Mouse (Mus musculus): ENCODE measurements at regions not wholly inside any gene's neighbourhood (a gene's known extent, or its start where the extent isn't known, plus 50 kb on each side); places are given as distances from the start of the nearest gene placed in this dataset.
"Not testable (repeated sequence)": the region's sequence is repeated elsewhere in the genome, so short reads cannot be mapped to it uniquely, and the experiment has no call there.

GRCm38 (mm10) chr8:19976461-19976860 lies 73.3 kb downstream of the Gm31371 start:
- not testable (repeated sequence) for H3K4me1 ChIP-seq (ENCODE audit: control insufficient read depth, insufficient read depth, low read length); ATAC-seq (ENCODE audit: low FRiP score, low TSS enrichment); H3K36me3 ChIP-seq (ENCODE audit: control insufficient read depth, insufficient read depth, low read length); H3K27me3 ChIP-seq (ENCODE audit: control insufficient read depth, insufficient read depth, low read length); H3K27ac ChIP-seq (replicated peaks; ENCODE audit: low read depth, low read length); H3K4me3 ChIP-seq (replicated peaks; ENCODE audit: low read depth, low read length); H3K9me3 ChIP-seq (ENCODE audit: control insufficient read depth, low read length); H3K9ac ChIP-seq (replicated peaks; ENCODE audit: low read length); DNase-seq; H3K4me2 ChIP-seq (ENCODE audit: low read length)

GRCm38 (mm10) chr8:19979536-19980345 lies 76.5 kb downstream of the Gm31371 start:
- peak; percentile 77 for DNase-seq
- Histone ChIP-seq H3K4me3 (replicated peaks; ENCODE audit: low read depth, low read length) (peak overlapping the region; percentile 39), H3K4me2 (ENCODE audit: low read length) (peak overlapping the region; percentile 56), H3K27me3 (ENCODE audit: control insufficient read depth, insufficient read depth, low read length) (no peaks in the 10 kb centered on the region), H3K36me3 (ENCODE audit: control insufficient read depth, insufficient read depth, low read length) (no peaks in the 10 kb centered on the region), H3K9ac (replicated peaks; ENCODE audit: low read length) (peak overlapping the region; percentile 34; the same call in 1 of the 2 replicates), H3K4me1 (ENCODE audit: control insufficient read depth, insufficient read depth, low read length) (no peaks in the 10 kb centered on the region), H3K27ac (replicated peaks; ENCODE audit: low read depth, low read length) (no peak overlapping the region), H3K9me3 (ENCODE audit: control insufficient read depth, low read length) (peaks cover 11% of the 10 kb centered on the region; the same call in 1 of the 2 replicates)
- peak; percentile 81 for ATAC-seq (ENCODE audit: low FRiP score, low TSS enrichment)
- 10% methylated on average over 42 of the region's 42 CpGs for WGBS

- not testable (repeated sequence) for H3K4me1 ChIP-seq (ENCODE audit: control insufficient read depth, insufficient read depth, low read length); H3K27ac ChIP-seq (replicated peaks; ENCODE audit: low read depth, low read length); H3K36me3 ChIP-seq (ENCODE audit: control insufficient read depth, insufficient read depth, low read length); H3K27me3 ChIP-seq (ENCODE audit: control insufficient read depth, insufficient read depth, low read length)
- Histone ChIP-seq H3K9me3 (ENCODE audit: control insufficient read depth, low read length) (peaks cover 11% of the 10 kb centered on the region; the same call in 1 of the 2 replicates), H3K9ac (replicated peaks; ENCODE audit: low read length) (peak overlapping the region; percentile 34; the same call in 1 of the 2 replicates), H3K4me3 (replicated peaks; ENCODE audit: low read depth, low read length) (peak overlapping the region; percentile 39), H3K4me2 (ENCODE audit: low read length) (peak overlapping the region; percentile 56)
- 0 out of 2 replicates have a peak, but pooled peaks have one; percentile 24 for ATAC-seq (ENCODE audit: low FRiP score, low TSS enrichment)
- WGBS = 26% methylated on average over 26 of the region's 26 CpGs
- peak; percentile 8 for DNase-seq
These were observed 77.1 kb downstream of the Gm31371 start for GRCm38 (mm10) chr8:19980346-19980726.

- ATAC-seq (ENCODE audit: low FRiP score, low TSS enrichment); H3K9ac ChIP-seq (replicated peaks; ENCODE audit: low read length); H3K27ac ChIP-seq (replicated peaks; ENCODE audit: low read depth, low read length); H3K4me1 ChIP-seq (ENCODE audit: control insufficient read depth, insufficient read depth, low read length); H3K4me2 ChIP-seq (ENCODE audit: low read length); H3K9me3 ChIP-seq (ENCODE audit: control insufficient read depth, low read length); H3K4me3 ChIP-seq (replicated peaks; ENCODE audit: low read depth, low read length); H3K36me3 ChIP-seq (ENCODE audit: control insufficient read depth, insufficient read depth, low read length); H3K27me3 ChIP-seq (ENCODE audit: control insufficient read depth, insufficient read depth, low read length): not testable (repeated sequence)
- 82% methylated on average over 3 of the region's 3 CpGs for WGBS
- DNase-seq = peak; percentile 1
These were observed 104.9 kb downstream of the Gm31371 start for GRCm38 (mm10) chr8:20008106-20008505.

- H3K27ac ChIP-seq (replicated peaks; ENCODE audit: low read depth, low read length); H3K9me3 ChIP-seq (ENCODE audit: control insufficient read depth, low read length); H3K36me3 ChIP-seq (ENCODE audit: control insufficient read depth, insufficient read depth, low read length); H3K4me1 ChIP-seq (ENCODE audit: control insufficient read depth, insufficient read depth, low read length); ATAC-seq (ENCODE audit: low FRiP score, low TSS enrichment); H3K9ac ChIP-seq (replicated peaks; ENCODE audit: low read length); H3K4me2 ChIP-seq (ENCODE audit: low read length); H3K4me3 ChIP-seq (replicated peaks; ENCODE audit: low read depth, low read length); H3K27me3 ChIP-seq (ENCODE audit: control insufficient read depth, insufficient read depth, low read length): not testable (repeated sequence)
- peak; percentile 3 for DNase-seq
- 71% methylated on average over 8 of the region's 8 CpGs for WGBS
These were observed 107.8 kb downstream of the Gm31371 start for GRCm38 (mm10) chr8:20010947-20011346.

GRCm38 (mm10) chr8:20013278-20013677 lies 110.1 kb downstream of the Gm31371 start:
- 83% methylated on average over 7 of the region's 7 CpGs for whole genome bisulfite sequencing
- not testable (repeated sequence) for H3K27me3 ChIP-seq (ENCODE audit: control insufficient read depth, insufficient read depth, low read length); H3K4me3 ChIP-seq (replicated peaks; ENCODE audit: low read depth, low read length); H3K4me1 ChIP-seq (ENCODE audit: control insufficient read depth, insufficient read depth, low read length); ATAC-seq (ENCODE audit: low FRiP score, low TSS enrichment); H3K27ac ChIP-seq (replicated peaks; ENCODE audit: low read depth, low read length); H3K4me2 ChIP-seq (ENCODE audit: low read length); H3K9ac ChIP-seq (replicated peaks; ENCODE audit: low read length); H3K36me3 ChIP-seq (ENCODE audit: control insufficient read depth, insufficient read depth, low read length); DNase-seq; H3K9me3 ChIP-seq (ENCODE audit: control insufficient read depth, low read length)

- H3K27me3 ChIP-seq (ENCODE audit: control insufficient read depth, insufficient read depth, low read length) = not testable (repeated sequence)
- 76% methylated on average over 5 of the region's 5 CpGs for WGBS
These were observed 111.4 kb downstream of the Gm31371 start for GRCm38 (mm10) chr8:20014451-20015130.

GRCm38 (mm10) chr8:20015411-20016081 lies 112.4 kb downstream of the Gm31371 start:
- not testable (repeated sequence) for ATAC-seq (ENCODE audit: low FRiP score, low TSS enrichment); H3K4me1 ChIP-seq (ENCODE audit: control insufficient read depth, insufficient read depth, low read length); H3K9me3 ChIP-seq (ENCODE audit: control insufficient read depth, low read length); H3K27ac ChIP-seq (replicated peaks; ENCODE audit: low read depth, low read length); H3K27me3 ChIP-seq (ENCODE audit: control insufficient read depth, insufficient read depth, low read length); DNase-seq; H3K36me3 ChIP-seq (ENCODE audit: control insufficient read depth, insufficient read depth, low read length); H3K9ac ChIP-seq (replicated peaks; ENCODE audit: low read length); H3K4me2 ChIP-seq (ENCODE audit: low read length); H3K4me3 ChIP-seq (replicated peaks; ENCODE audit: low read depth, low read length)
- WGBS = 91% methylated on average over 6 of the region's 6 CpGs

More at GRCm38 (mm10) chr8:20014451-20015130, 111.4 kb downstream of the Gm31371 start:
- DNase-seq; H3K9me3 ChIP-seq (ENCODE audit: control insufficient read depth, low read length); H3K36me3 ChIP-seq (ENCODE audit: control insufficient read depth, insufficient read depth, low read length); H3K4me1 ChIP-seq (ENCODE audit: control insufficient read depth, insufficient read depth, low read length); H3K9ac ChIP-seq (replicated peaks; ENCODE audit: low read length); H3K4me2 ChIP-seq (ENCODE audit: low read length); H3K27ac ChIP-seq (replicated peaks; ENCODE audit: low read depth, low read length); ATAC-seq (ENCODE audit: low FRiP score, low TSS enrichment); H3K4me3 ChIP-seq (replicated peaks; ENCODE audit: low read depth, low read length): not testable (repeated sequence)

All from midbrain, embryonic 14.5 days (tissue).